Mouse (Mus musculus): Measurements from ENCODE around the gene Foxe1.

- no peak for TF ChIP-seq POLR2A (IDR thresholded peaks at IDR 0.05; ENCODE audit: low read depth, low read length)
- TF ChIP-seq CTCF (IDR thresholded peaks at IDR 0.05; ENCODE audit: extremely low read depth, insufficient read length, insufficient replicate concordance, low read depth, low read length), result no peak
These were observed 1.8 kb downstream of the Foxe1 start for GRCm38 (mm10) chr4:46345056-46345772.

All from small intestine, adult 2 months (tissue).